Mouse (Mus musculus) hindbrain, embryonic 14.5 days (tissue): Measurements from ENCODE around the gene Hsp90ab1. TPM values are rescaled to one million over a fixed set of nuclear protein-coding genes. Genes with fewer than 3 reads are reported as not detected.

Source experiments
- ATAC-seq: fragments of 200-750 bp; cut with Nextera tagmentation; 2 replicates; pipeline ENCODE4 v1.8.0; 2017; ENCODE audit warnings: moderate number of reproducible peaks, mild to moderate bottlenecking, moderate TSS enrichment, moderate library complexity; ENCODE audit not compliant: low FRiP score
- DNase-seq: peaks from one replicate; pipeline ENCODE4 v3.0.0-alpha.2; 2015; ENCODE audit warnings: low spot score
- H3K27ac ChIP-seq: fragments of 300-500 bp; sonication (generic); 2 replicates; pipeline ENCODE4 v1.5.1; 2014; ENCODE audit warnings: mild to moderate bottlenecking, moderate library complexity
- H3K27me3 ChIP-seq: fragments of 300-500 bp; sonication (generic); 2 replicates; pipeline ENCODE4 v1.6.1; 2014; ENCODE audit warnings: mild to moderate bottlenecking, low read length, mixed read lengths; ENCODE audit not compliant: control insufficient read depth, insufficient read depth
- H3K36me3 ChIP-seq: fragments of 300-500 bp; sonication (generic); replicated peaks from 2 replicates; pipeline ENCODE4 v1.6.1; 2014; ENCODE audit not compliant: control insufficient read depth, insufficient read depth
- H3K4me1 ChIP-seq: fragments of 300-500 bp; sonication (generic); replicated peaks from 2 replicates; pipeline ENCODE4 v1.6.1; 2014; ENCODE audit warnings: antibody characterized with exemption, low read length, mixed read lengths; ENCODE audit not compliant: control insufficient read depth, insufficient read depth
- H3K4me2 ChIP-seq: fragments of 300-500 bp; sonication (generic); replicated peaks from 2 replicates; pipeline ENCODE4 v1.6.1; 2014; ENCODE audit warnings: mild to moderate bottlenecking, moderate library complexity
- H3K4me3 ChIP-seq: fragments of 300-500 bp; sonication (generic); replicated peaks from 2 replicates; pipeline ENCODE4 v1.5.1; 2014; ENCODE audit warnings: mild to moderate bottlenecking, low read length
- H3K9ac ChIP-seq: fragments of 300-500 bp; sonication (generic); 2 replicates; pipeline ENCODE4 v1.6.1; 2014
- H3K9me3 ChIP-seq: fragments of 300-500 bp; sonication (generic); 2 replicates; pipeline ENCODE4 v1.6.1; 2016; ENCODE audit warnings: low read length; ENCODE audit not compliant: control insufficient read depth
- WGBS: fragments of 180-500 bp; shearing (Covaris S2); extraction: QIAGEN DNeasy Blood & Tissue Kit; methylation state at CpG from one replicate; pipeline ENCODE4 v1.1.7; 2014; 5-methylcytosine and 5-hydroxymethylcytosine counted together
- polyA plus RNA-seq: library from polyadenylated mRNA; unstranded; fragments of >200 nt; fragmentation: Nextera tagmentation; extraction: Ambion mirVana; gene quantifications from 2 replicates; pipeline ENCODE4 v1.2.1, GENCODE M21; 2014

Gene Hsp90ab1
- polyA plus RNA-seq, 1 experiment from 2014 or later = 1,324 TPM

DNA sequence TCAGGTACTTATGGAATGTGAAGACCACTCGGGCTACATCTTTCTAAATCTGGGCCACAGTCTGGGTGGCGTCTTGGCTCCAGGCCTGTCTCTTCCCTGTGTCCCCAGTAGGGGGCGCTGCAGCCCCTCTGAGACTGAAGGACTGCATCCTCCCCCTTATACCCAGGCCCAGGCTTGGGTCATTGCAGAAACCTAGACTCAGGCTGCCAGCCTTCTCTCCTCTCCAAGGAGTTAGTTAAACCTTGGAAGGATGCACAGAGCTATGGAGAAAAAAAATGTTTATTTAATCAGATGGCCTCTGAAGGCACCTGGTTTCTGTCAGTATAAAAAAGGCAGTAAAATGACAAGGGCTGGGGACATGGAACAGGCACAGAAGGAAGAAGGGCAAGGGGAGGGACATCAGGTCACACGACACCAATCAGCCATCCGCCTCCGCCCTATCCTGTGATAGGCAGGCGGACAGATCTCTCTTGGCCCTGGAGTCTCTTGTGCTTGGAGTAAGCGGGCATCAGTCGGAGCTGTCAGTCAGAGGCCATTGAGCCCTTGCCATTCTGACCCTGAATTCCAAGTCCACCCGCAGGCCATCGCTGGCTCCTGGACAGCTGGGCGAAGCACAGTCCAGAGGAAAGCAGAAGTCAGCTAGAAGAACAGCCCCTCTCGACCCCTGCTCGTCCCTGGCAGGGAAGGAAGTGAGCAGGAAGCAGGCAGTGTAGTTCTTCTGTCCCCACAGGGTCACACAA is 12.0 kb upstream of the Hsp90ab1 start:
- Histone ChIP-seq H3K27me3 (no peaks in the 10 kb centered on the region), H3K27ac (peak overlapping the region; percentile 73), H3K9ac (no peak overlapping the region), H3K4me3 (no peak overlapping the region), H3K9me3 (no peaks in the 10 kb centered on the region), H3K4me2 (peak overlapping the region; percentile 25; the same call in 1 of the 2 replicates), H3K36me3 (no peaks in the 10 kb centered on the region), H3K4me1 (peaks cover 10% of the 10 kb centered on the region; the same call in 1 of the 2 replicates)
- 28% methylated on average over 13 of the region's 14 CpGs for WGBS
- peak; percentile 58 for ATAC-seq
- peak; percentile 71 for DNase-seq

DNA sequence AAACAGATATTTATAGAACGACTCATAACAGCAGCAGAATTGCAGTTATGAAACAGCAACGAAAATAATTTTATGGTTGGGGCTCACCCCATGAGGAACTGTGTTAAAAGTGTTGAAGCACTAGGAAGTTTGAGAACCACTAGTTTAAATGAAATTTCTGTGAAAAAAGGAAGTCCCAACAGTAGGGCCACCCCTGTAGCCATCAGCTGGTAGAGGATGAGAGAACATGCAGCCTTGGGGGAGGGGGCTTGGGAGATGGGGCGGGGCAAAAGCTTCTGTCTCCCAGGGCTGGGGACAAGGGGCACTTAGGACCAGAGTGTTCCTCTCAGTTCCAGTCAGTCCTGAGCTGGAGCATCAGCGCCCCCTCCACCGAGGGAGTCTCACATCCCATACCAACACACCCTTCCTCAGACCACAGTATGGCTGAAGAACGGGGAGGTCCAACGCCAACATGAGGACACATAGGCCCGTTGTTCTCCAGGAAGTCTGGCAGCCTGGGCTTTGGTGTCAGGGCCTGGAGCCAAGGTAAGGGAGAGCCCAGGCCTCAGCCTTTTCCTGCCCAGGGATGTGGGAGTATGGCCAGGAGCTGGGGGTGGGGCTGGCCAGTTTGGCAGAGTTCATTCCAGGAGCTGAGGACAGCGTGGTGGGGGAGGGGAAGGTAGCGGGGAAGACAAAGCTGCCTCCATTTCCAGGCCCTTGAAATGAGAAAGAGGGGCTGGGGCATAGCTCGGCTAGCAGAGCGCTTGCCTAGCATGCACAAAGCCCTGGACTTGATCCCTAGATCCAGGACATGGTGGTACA is 11.2 kb upstream of the Hsp90ab1 start:
- Histone ChIP-seq H3K9me3 (no peaks in the 10 kb centered on the region), H3K9ac (no peak overlapping the region), H3K27ac (peak overlapping the region; percentile 73), H3K4me1 (peaks cover 10% of the 10 kb centered on the region; the same call in 1 of the 2 replicates), H3K36me3 (no peaks in the 10 kb centered on the region), H3K4me2 (peak overlapping the region; percentile 25; the same call in 1 of the 2 replicates), H3K4me3 (no peak overlapping the region), H3K27me3 (no peaks in the 10 kb centered on the region)
- ATAC-seq (peak; percentile 79), DNase-seq (no peak)
- 38% methylated on average over 12 of the region's 12 CpGs for WGBS

- H3K4me2 ChIP-seq = no peak overlapping the region
- H3K4me1 ChIP-seq = peaks cover 10% of the 10 kb centered on the region; the same call in 1 of the 2 replicates
- DNase-seq = no peak
- H3K4me3 ChIP-seq = no peak overlapping the region
- 65% methylated on average over 6 of the region's 6 CpGs for WGBS
- no peak overlapping the region for H3K27ac ChIP-seq
- H3K36me3 ChIP-seq = no peaks in the 10 kb centered on the region
- no peak overlapping the region for H3K9ac ChIP-seq
- no peaks in the 10 kb centered on the region for H3K27me3 ChIP-seq
- no peak for ATAC-seq
- no peaks in the 10 kb centered on the region for H3K9me3 ChIP-seq
These were observed 9.8 kb upstream of the Hsp90ab1 start for GRCm38 (mm10) chr17:45582715-45583355.

DNA sequence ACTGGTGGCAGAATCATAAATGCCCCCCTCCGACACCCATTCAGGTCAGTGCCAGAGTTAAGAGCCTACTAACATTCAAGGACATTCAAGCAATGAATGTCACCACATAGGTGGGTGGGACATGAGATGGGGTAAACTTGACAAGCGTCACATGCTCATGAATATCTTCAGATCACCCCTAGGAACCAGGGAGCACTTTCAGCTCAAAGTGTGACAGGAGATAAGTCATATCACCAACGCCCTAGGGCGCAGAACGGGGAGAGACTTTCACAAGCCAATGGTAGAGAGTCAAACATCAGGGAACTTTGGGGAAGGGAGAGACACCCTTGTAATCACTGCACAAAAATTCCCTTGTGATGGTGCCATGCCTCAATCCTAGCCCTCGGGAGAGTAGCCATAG is 9.1 kb upstream of the Hsp90ab1 start:
- Histone ChIP-seq H3K9ac (no peak overlapping the region), H3K27ac (no peak overlapping the region), H3K4me3 (no peak overlapping the region), H3K9me3 (no peaks in the 10 kb centered on the region), H3K36me3 (no peaks in the 10 kb centered on the region), H3K4me1 (peaks cover 10% of the 10 kb centered on the region; the same call in 1 of the 2 replicates), H3K4me2 (no peak overlapping the region), H3K27me3 (no peaks in the 10 kb centered on the region)
- ATAC-seq = no peak
- no peak for DNase-seq
- WGBS = 93% methylated on average over 6 of the region's 6 CpGs

DNA sequence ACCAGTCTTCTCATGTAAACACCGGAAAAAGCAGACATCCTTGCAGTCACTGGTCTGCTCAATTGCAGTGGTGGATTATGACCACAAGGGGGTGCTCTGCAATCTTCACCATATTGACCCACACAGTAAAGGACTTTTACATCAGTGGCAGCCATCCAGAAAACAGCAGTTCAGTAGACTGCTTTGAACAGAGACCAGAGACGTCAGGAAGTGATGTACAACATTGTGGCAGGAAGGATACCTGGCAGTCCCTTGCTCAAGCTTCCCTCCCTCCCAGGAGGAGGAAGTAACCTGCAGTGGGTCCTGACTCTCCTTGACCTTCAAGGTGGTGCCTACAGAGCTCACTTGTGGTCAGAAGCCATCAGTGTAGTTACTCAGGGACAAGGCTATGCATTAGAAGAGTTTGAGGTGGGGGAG is 8.5 kb upstream of the Hsp90ab1 start:
- ATAC-seq = no peak
- peak; percentile 86 for DNase-seq

DNA sequence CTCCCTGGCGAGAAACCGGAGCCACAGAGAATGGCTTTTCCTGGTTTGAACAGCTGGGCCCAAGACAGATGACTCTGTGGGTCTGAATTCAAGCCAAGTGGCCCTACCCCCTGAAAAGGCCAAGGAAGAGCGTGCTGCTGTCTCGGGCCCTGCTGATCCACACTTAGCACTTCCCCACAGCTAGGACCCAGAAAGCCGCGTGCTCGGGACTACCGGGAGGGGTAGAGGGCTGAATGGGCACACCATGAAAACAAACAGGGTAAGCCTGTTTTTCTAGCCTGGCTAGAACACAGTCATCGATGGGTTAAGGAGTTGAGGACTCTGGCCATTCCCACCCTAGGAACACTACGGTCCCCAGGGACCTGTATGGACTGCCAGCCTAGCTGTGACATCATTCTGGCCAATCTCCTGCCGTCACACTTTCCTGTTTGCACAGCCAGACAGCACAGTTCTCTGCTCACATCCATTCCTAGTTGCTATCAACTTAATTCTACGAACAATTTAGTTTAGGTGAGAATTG is 7.9 kb upstream of the Hsp90ab1 start:
- Histone ChIP-seq H3K27ac (no peak overlapping the region), H3K27me3 (no peaks in the 10 kb centered on the region), H3K9me3 (no peaks in the 10 kb centered on the region), H3K4me2 (no peak overlapping the region), H3K4me3 (no peak overlapping the region), H3K9ac (no peak overlapping the region), H3K4me1 (peaks cover 10% of the 10 kb centered on the region; the same call in 1 of the 2 replicates), H3K36me3 (no peaks in the 10 kb centered on the region)
- ATAC-seq = no peak
- no peak for DNase-seq
- 38% methylated on average over 12 of the region's 12 CpGs for WGBS

More for the DNA sequence above, 8.5 kb upstream of the Hsp90ab1 start:
- Histone ChIP-seq H3K27me3 (no peaks in the 10 kb centered on the region), H3K4me1 (peaks cover 10% of the 10 kb centered on the region; the same call in 1 of the 2 replicates), H3K4me2 (no peak overlapping the region), H3K9ac (no peak overlapping the region), H3K4me3 (no peak overlapping the region), H3K9me3 (no peaks in the 10 kb centered on the region), H3K27ac (no peak overlapping the region), H3K36me3 (no peaks in the 10 kb centered on the region)
- 9% methylated on average over 2 of the region's 2 CpGs for WGBS

DNA sequence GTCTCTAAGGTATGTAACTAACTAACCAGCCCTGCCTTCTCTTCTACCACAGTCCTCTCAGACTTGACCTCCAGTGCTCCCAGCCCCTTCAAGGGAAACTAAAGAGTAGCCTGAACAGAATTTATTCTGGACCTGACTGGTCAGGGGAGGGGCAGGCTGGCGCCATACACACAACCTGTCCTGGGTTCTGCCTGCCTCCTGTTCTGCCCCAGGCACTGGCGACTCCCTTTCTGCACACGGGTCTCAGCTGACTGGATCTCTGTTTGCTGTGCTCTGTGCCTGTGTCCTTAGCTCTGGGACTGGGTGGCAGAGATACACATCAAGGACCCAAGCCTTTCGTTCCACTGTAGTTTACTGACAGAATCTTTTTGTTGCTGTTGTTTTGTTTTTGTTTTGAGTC is 6.5 kb upstream of the Hsp90ab1 start:
- Histone ChIP-seq H3K36me3 (no peaks in the 10 kb centered on the region), H3K4me3 (no peak overlapping the region), H3K4me2 (no peak overlapping the region), H3K27ac (no peak overlapping the region), H3K27me3 (no peaks in the 10 kb centered on the region), H3K4me1 (peaks cover 8% of the 10 kb centered on the region), H3K9ac (no peak overlapping the region), H3K9me3 (no peaks in the 10 kb centered on the region)
- 85% methylated on average over 4 of the region's 4 CpGs for WGBS
- ATAC-seq (no peak), DNase-seq (no peak)

DNA sequence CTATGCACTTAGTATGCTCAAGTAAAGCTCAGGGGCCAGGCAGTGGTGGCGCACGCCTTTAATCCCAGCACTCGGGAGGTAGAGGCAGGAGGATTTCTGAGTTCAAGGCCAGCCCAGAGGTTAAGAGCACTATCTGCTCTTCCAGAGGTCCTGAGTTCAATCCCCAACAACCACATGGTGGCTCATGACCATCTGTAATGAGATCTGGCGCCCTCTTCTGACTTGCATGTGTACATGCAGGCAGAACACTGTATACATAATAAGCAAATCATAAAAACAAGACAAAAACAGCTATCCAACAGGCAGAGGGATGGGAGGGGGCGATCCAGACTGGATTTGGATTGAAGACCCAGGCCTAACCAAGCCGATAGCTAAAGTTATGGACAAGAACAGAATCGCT is 5.8 kb upstream of the Hsp90ab1 start:
- no peak for DNase-seq
- H3K4me2 ChIP-seq = no peak overlapping the region
- H3K4me3 ChIP-seq = no peak overlapping the region
- H3K36me3 ChIP-seq = no peaks in the 10 kb centered on the region
- peaks cover 11% of the 10 kb centered on the region for H3K4me1 ChIP-seq
- ATAC-seq = no peak
- H3K9ac ChIP-seq = no peak overlapping the region
- 74% methylated on average over 7 of the region's 7 CpGs for WGBS
- H3K27ac ChIP-seq = no peak overlapping the region
- no peaks in the 10 kb centered on the region for H3K9me3 ChIP-seq
- no peaks in the 10 kb centered on the region for H3K27me3 ChIP-seq

DNA sequence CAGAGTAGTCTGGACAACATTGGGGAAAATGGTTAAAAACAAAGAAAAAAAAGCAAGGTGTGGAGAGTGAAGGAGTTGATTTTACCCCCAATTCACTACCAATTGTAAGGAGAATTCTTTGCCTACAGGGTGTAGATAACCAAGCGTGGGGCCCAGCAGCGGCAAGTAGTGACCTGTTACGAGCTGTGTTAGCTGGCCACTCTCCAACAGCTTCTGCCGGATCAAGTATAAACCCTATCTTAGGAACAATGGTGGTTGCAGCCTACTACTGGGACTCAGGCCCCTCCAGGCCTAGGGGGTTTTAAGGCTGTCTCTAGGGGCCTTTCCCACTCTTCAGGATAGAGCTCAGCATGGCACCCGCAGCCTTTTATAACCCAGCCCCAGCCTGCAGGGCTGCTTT is 5.2 kb upstream of the Hsp90ab1 start:
- Histone ChIP-seq H3K36me3 (no peaks in the 10 kb centered on the region), H3K4me1 (peaks cover 11% of the 10 kb centered on the region), H3K27me3 (no peaks in the 10 kb centered on the region), H3K9ac (no peak overlapping the region), H3K27ac (no peak overlapping the region), H3K4me2 (no peak overlapping the region), H3K9me3 (no peaks in the 10 kb centered on the region), H3K4me3 (no peak overlapping the region)
- 66% methylated on average over 5 of the region's 5 CpGs for WGBS
- no peak for DNase-seq
- no peak for ATAC-seq
